Mouse (Mus musculus): ENCODE results near the gene Fam207a. TPM values are rescaled to one million over a fixed set of nuclear protein-coding genes. Genes with fewer than 3 reads are reported as not detected.
A peak's percentile ranks its signal among the peaks of the same experiment; 100 is the strongest.

The Fam207a gene
- total and polyA plus RNA-seq, 2 experiments from 2014 or later, result 32.7 to 47.1 TPM

- ATAC-seq (ENCODE audit: low FRiP score) (no peak), DNase-seq (ENCODE audit: low spot score) (no peak)
- Histone ChIP-seq H3K36me3 (ENCODE audit: insufficient read depth, low read length) (no peaks in the 10 kb centered on the region), H3K27ac (ENCODE audit: low read depth, low read length) (no peak overlapping the region), H3K27me3 (ENCODE audit: insufficient read depth, low read length) (no peaks in the 10 kb centered on the region), H3K9me3 (ENCODE audit: low read length) (no peaks in the 10 kb centered on the region), H3K4me1 (ENCODE audit: insufficient read depth, low read length) (no peaks in the 10 kb centered on the region), H3K4me3 (ENCODE audit: low read depth, low read length) (no peak overlapping the region), H3K4me2 (ENCODE audit: low read depth, low read length, poor library complexity, severe bottlenecking) (no peak overlapping the region), H3K9ac (replicated peaks; ENCODE audit: low read length, poor library complexity, severe bottlenecking) (no peak overlapping the region)
- no peak for TF ChIP-seq CTCF (IDR thresholded peaks at IDR 0.05)
- WGBS, result 86% methylated on average over 6 of the region's 6 CpGs
These were observed 13.0 kb upstream of the Fam207a start for GRCm38 (mm10) chr10:77528634-77529033.

GRCm38 (mm10) chr10:77526488-77526887 lies 10.9 kb upstream of the Fam207a start:
- Histone ChIP-seq H3K27me3 (ENCODE audit: insufficient read depth, low read length) (no peaks in the 10 kb centered on the region), H3K4me3 (ENCODE audit: low read depth, low read length) (no peak overlapping the region), H3K27ac (ENCODE audit: low read depth, low read length) (no peak overlapping the region), H3K36me3 (ENCODE audit: insufficient read depth, low read length) (no peaks in the 10 kb centered on the region), H3K9ac (replicated peaks; ENCODE audit: low read length, poor library complexity, severe bottlenecking) (no peak overlapping the region), H3K4me2 (ENCODE audit: low read depth, low read length, poor library complexity, severe bottlenecking) (no peak overlapping the region), H3K9me3 (ENCODE audit: low read length) (no peaks in the 10 kb centered on the region), H3K4me1 (ENCODE audit: insufficient read depth, low read length) (no peaks in the 10 kb centered on the region; the same call in 1 of the 2 replicates)
- DNase-seq (ENCODE audit: low spot score) (no peak), ATAC-seq (ENCODE audit: low FRiP score) (no peak)
- TF ChIP-seq CTCF (IDR thresholded peaks at IDR 0.05), result no peak
- WGBS, result 84% methylated on average over 2 of the region's 2 CpGs

- no peak overlapping the region for H3K27ac ChIP-seq (ENCODE audit: low read depth, low read length)
- 77% methylated on average over 7 of the region's 7 CpGs for WGBS
- H3K4me3 ChIP-seq (ENCODE audit: low read depth, low read length), result no peak overlapping the region
- H3K4me1 ChIP-seq (ENCODE audit: insufficient read depth, low read length), result no peaks in the 10 kb centered on the region; the same call in 1 of the 2 replicates
- H3K4me2 ChIP-seq (ENCODE audit: low read depth, low read length, poor library complexity, severe bottlenecking), result no peak overlapping the region
- no peaks in the 10 kb centered on the region for H3K27me3 ChIP-seq (ENCODE audit: insufficient read depth, low read length)
- ATAC-seq (ENCODE audit: low FRiP score), result no peak
- TF ChIP-seq CTCF (IDR thresholded peaks at IDR 0.05), result no peak
- H3K9ac ChIP-seq (replicated peaks; ENCODE audit: low read length, poor library complexity, severe bottlenecking), result no peak overlapping the region
- H3K36me3 ChIP-seq (ENCODE audit: insufficient read depth, low read length), result no peaks in the 10 kb centered on the region
- DNase-seq (ENCODE audit: low spot score), result no peak
- no peaks in the 10 kb centered on the region for H3K9me3 ChIP-seq (ENCODE audit: low read length)
These were observed 7.7 kb upstream of the Fam207a start for GRCm38 (mm10) chr10:77523321-77523720.

- no peak for DNase-seq (ENCODE audit: low spot score)
- H3K9ac ChIP-seq (replicated peaks; ENCODE audit: low read length, poor library complexity, severe bottlenecking), result peak overlapping the region; percentile 46
- H3K9me3 ChIP-seq (ENCODE audit: low read length), result no peaks in the 10 kb centered on the region
- no peak for TF ChIP-seq CTCF (IDR thresholded peaks at IDR 0.05)
- no peak for ATAC-seq (ENCODE audit: low FRiP score)
- H3K4me2 ChIP-seq (ENCODE audit: low read depth, low read length, poor library complexity, severe bottlenecking), result peak overlapping the region; percentile 50
- 51% methylated on average over 12 of the region's 12 CpGs for WGBS
- no peak overlapping the region for H3K27ac ChIP-seq (ENCODE audit: low read depth, low read length)
- H3K36me3 ChIP-seq (ENCODE audit: insufficient read depth, low read length), result no peaks in the 10 kb centered on the region
- H3K4me1 ChIP-seq (ENCODE audit: insufficient read depth, low read length), result no peaks in the 10 kb centered on the region; the same call in 1 of the 2 replicates
- no peaks in the 10 kb centered on the region for H3K27me3 ChIP-seq (ENCODE audit: insufficient read depth, low read length)
- peak overlapping the region; percentile 28 for H3K4me3 ChIP-seq (ENCODE audit: low read depth, low read length)
These were observed 7.2 kb upstream of the Fam207a start for GRCm38 (mm10) chr10:77522746-77523145.

GRCm38 (mm10) chr10:77522021-77522731 lies 6.6 kb upstream of the Fam207a start:
- no peak for TF ChIP-seq CTCF (IDR thresholded peaks at IDR 0.05)
- 11% methylated on average over 18 of the region's 18 CpGs for WGBS
- ATAC-seq (ENCODE audit: low FRiP score) (no peak), DNase-seq (ENCODE audit: low spot score) (no peak)
- Histone ChIP-seq H3K4me2 (ENCODE audit: low read depth, low read length, poor library complexity, severe bottlenecking) (peak overlapping the region; percentile 50), H3K9me3 (ENCODE audit: low read length) (no peaks in the 10 kb centered on the region), H3K27ac (ENCODE audit: low read depth, low read length) (no peak overlapping the region), H3K27me3 (ENCODE audit: insufficient read depth, low read length) (no peaks in the 10 kb centered on the region), H3K4me3 (ENCODE audit: low read depth, low read length) (peak overlapping the region; percentile 28), H3K36me3 (ENCODE audit: insufficient read depth, low read length) (no peaks in the 10 kb centered on the region), H3K9ac (replicated peaks; ENCODE audit: low read length, poor library complexity, severe bottlenecking) (peak overlapping the region; percentile 46), H3K4me1 (ENCODE audit: insufficient read depth, low read length) (no peaks in the 10 kb centered on the region; the same call in 1 of the 2 replicates)

- no peaks in the 10 kb centered on the region for H3K36me3 ChIP-seq (ENCODE audit: insufficient read depth, low read length)
- H3K27ac ChIP-seq (ENCODE audit: low read depth, low read length), result no peak overlapping the region
- peaks cover 4% of the 10 kb centered on the region; the same call in 1 of the 2 replicates for H3K4me1 ChIP-seq (ENCODE audit: insufficient read depth, low read length)
- H3K4me2 ChIP-seq (ENCODE audit: low read depth, low read length, poor library complexity, severe bottlenecking), result no peak overlapping the region
- WGBS, result 88% methylated on average over 5 of the region's 5 CpGs
- ATAC-seq (ENCODE audit: low FRiP score) (no peak), DNase-seq (ENCODE audit: low spot score) (no peak)
- no peaks in the 10 kb centered on the region for H3K9me3 ChIP-seq (ENCODE audit: low read length)
- no peak overlapping the region for H3K9ac ChIP-seq (replicated peaks; ENCODE audit: low read length, poor library complexity, severe bottlenecking)
- H3K4me3 ChIP-seq (ENCODE audit: low read depth, low read length), result no peak overlapping the region
- H3K27me3 ChIP-seq (ENCODE audit: insufficient read depth, low read length), result no peaks in the 10 kb centered on the region
- no peak for TF ChIP-seq CTCF (IDR thresholded peaks at IDR 0.05)
These were observed 4.9 kb upstream of the Fam207a start for GRCm38 (mm10) chr10:77520497-77520896.

All from midbrain, postnatal 0 days (tissue).